Mouse (Mus musculus): Measurements from ENCODE around the gene Slc1a6. TPM values are rescaled to one million over a fixed set of nuclear protein-coding genes. Genes with fewer than 3 reads are reported as not detected.

Slc1a6 gene
- polyA plus RNA-seq, 1 experiment = not detected

- H3K79me3 ChIP-seq (ENCODE audit: low read depth) = no peaks in the 10 kb centered on the region
- no peak within 1 kb of the TSS for H3ac ChIP-seq (ENCODE audit: control insufficient read depth, insufficient read length, low read depth)
- no peak within 1 kb of the TSS for H3K4me3 ChIP-seq (ENCODE audit: insufficient read depth, poor library complexity, severe bottlenecking)
- TF ChIP-seq CTCF (IDR thresholded peaks at IDR 0.05; ENCODE audit: control insufficient read depth, insufficient read depth, insufficient read length) (no peak), USF1 (IDR thresholded peaks at IDR 0.05; ENCODE audit: low read depth) (no peak), CEBPB (IDR thresholded peaks at IDR 0.05; ENCODE audit: low read depth) (no peak), MYOD1 (IDR thresholded peaks at IDR 0.05; ENCODE audit: control insufficient read depth, insufficient read length, low read depth) (no peak), FOSL1 (IDR thresholded peaks at IDR 0.05; ENCODE audit: insufficient read depth, low read length, poor library complexity, severe bottlenecking) (no peak), MAX (IDR thresholded peaks at IDR 0.05) (no peak), MYOG (IDR thresholded peaks at IDR 0.05; ENCODE audit: control insufficient read depth, extremely low read depth, insufficient read length) (no peak)
- no peaks in the 10 kb centered on the region for H3K79me2 ChIP-seq (ENCODE audit: control insufficient read depth, insufficient read depth)
- no peaks in the 10 kb centered on the region for H3K36me3 ChIP-seq (ENCODE audit: control insufficient read depth, insufficient read depth)
- no peaks in the 10 kb centered on the region for H3K27me3 ChIP-seq (ENCODE audit: control insufficient read depth, insufficient read depth, insufficient read length)
These were observed 71.8 kb downstream of the Slc1a6 start, which contains the start of gene Olfr1356 for GRCm38 (mm10) chr10:78852066-78852465. TSS of gene Olfr1356 (minus strand) at chr10:78852166.

Other genes with a start within 250 kb of the Slc1a6 start
- 23.7 TPM for gene Ilvbl, start 206.2 kb upstream of the Slc1a6 start, polyA plus RNA-seq (2012; fragmentation: generic; extraction: Trizol)
- gene Syde1, start 188.5 kb upstream of the Slc1a6 start, polyA plus RNA-seq (2012; fragmentation: generic; extraction: Trizol) = 37.2 TPM
- gene Olfr1357, start 162.4 kb upstream of the Slc1a6 start, polyA plus RNA-seq (2012; fragmentation: generic; extraction: Trizol) = not detected
- gene Casp14, start 62.2 kb upstream of the Slc1a6 start, polyA plus RNA-seq (2012; fragmentation: generic; extraction: Trizol) = not detected
- gene Ccdc105, start 27.4 kb upstream of the Slc1a6 start, polyA plus RNA-seq (2012; fragmentation: generic; extraction: Trizol) = not detected
- not detected for gene Olfr1356, start 71.7 kb downstream of the Slc1a6 start, polyA plus RNA-seq (2012; fragmentation: generic; extraction: Trizol)
- gene Olfr1355, start 95.0 kb downstream of the Slc1a6 start, polyA plus RNA-seq (2012; fragmentation: generic; extraction: Trizol) = not detected
- not detected for gene Olfr1354, start 132.7 kb downstream of the Slc1a6 start, polyA plus RNA-seq (2012; fragmentation: generic; extraction: Trizol)
- not detected for gene Olfr8, start 170.1 kb downstream of the Slc1a6 start, polyA plus RNA-seq (2012; fragmentation: generic; extraction: Trizol)
- not detected for gene Olfr1353, start 182.8 kb downstream of the Slc1a6 start, polyA plus RNA-seq (2012; fragmentation: generic; extraction: Trizol)
- not detected for gene Olfr1352, start 200.6 kb downstream of the Slc1a6 start, polyA plus RNA-seq (2012; fragmentation: generic; extraction: Trizol)
- not detected for gene Olfr1351, start 232.0 kb downstream of the Slc1a6 start, polyA plus RNA-seq (2012; fragmentation: generic; extraction: Trizol)
- not detected for gene Olfr57, start 248.2 kb downstream of the Slc1a6 start, polyA plus RNA-seq (2012; fragmentation: generic; extraction: Trizol)